Mouse (Mus musculus) small intestine, adult 2 months (tissue): ENCODE results near the gene Lenep. TPM values are rescaled to one million over a fixed set of nuclear protein-coding genes. Genes with fewer than 3 reads are reported as not detected.

Experiments
- H3K27ac ChIP-seq: fragments of 200-500 bp; 2 replicates; pipeline ENCODE4 v1.5.1; 2012; ENCODE audit warnings: low read depth, low read length, control low read depth, inconsistent platforms; ENCODE audit not compliant: insufficient read depth
- H3K27me3 ChIP-seq: fragments of 200-500 bp; 2 replicates; pipeline ENCODE4 v1.6.1; 2012; ENCODE audit warnings: mild to moderate bottlenecking, moderate library complexity, low read length, inconsistent platforms; ENCODE audit not compliant: control insufficient read depth, insufficient read depth
- H3K36me3 ChIP-seq: fragments of 200-500 bp; 2 replicates; pipeline ENCODE4 v1.6.1; 2012; ENCODE audit warnings: mild to moderate bottlenecking, low read length, control low read depth, inconsistent platforms; ENCODE audit not compliant: control insufficient read depth, insufficient read depth
- H3K4me1 ChIP-seq: fragments of 200-500 bp; 2 replicates; pipeline ENCODE4 v1.6.1; 2012; ENCODE audit warnings: low read length, inconsistent platforms, mixed read lengths; ENCODE audit not compliant: control insufficient read depth, insufficient read depth, insufficient read length
- H3K4me3 ChIP-seq: fragments of 200-500 bp; 2 replicates; pipeline ENCODE4 v1.5.1; 2012; ENCODE audit warnings: low read depth, mild to moderate bottlenecking, control low read depth, inconsistent platforms, low read length, moderate library complexity
- CTCF ChIP-seq: fragments of 200-500 bp; IDR thresholded peaks from 2 replicates; pipeline ENCODE4 v1.5.1; 2012; ENCODE audit warnings: low read depth, mild to moderate bottlenecking, control low read depth, inconsistent platforms, low read length, moderate library complexity, mixed read lengths; ENCODE audit not compliant: insufficient replicate concordance, insufficient read length; ENCODE audit errors: extremely low read depth
- POLR2A ChIP-seq: fragments of 200-500 bp; IDR thresholded peaks from 2 replicates; pipeline ENCODE4 v1.6.1; 2012; ENCODE audit warnings: low read depth, mild to moderate bottlenecking, control low read depth, inconsistent platforms, low read length, moderate library complexity
- WGBS: fragments of 180-500 bp; shearing (Covaris S2); methylation state at CpG from one replicate; pipeline ENCODE4 v1.1.7; 2018; 5-methylcytosine and 5-hydroxymethylcytosine counted together
- polyA plus RNA-seq: library from polyadenylated mRNA; depleted of rRNA; stranded (reverse); fragments of >200 nt; gene quantifications from 2 replicates; pipeline ENCODE4 v1.2.3, GENCODE M21; 2012

The Lenep gene
- polyA plus RNA-seq, 1 experiment, result not detected

DNA sequence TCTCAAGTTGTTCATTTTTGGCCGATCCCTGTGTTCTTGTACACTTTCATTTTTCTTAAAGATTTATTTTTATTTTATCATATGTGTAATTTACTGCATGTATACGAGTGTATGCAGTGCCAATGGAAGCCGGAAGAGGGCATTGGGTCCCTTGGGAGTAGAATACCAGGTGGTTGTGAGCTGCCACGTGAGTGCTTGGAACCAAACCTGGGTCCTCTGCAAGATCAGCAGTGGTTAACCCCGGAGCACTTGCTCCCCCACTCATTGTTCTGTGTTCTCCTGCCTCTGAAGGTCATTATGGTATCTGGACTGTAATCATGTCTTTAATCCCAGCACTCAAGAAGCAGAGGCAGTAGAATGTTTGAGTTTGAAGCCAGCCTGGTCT is 22.5 kb upstream of the Lenep start:
- Histone ChIP-seq H3K4me1 (peaks cover 7% of the 10 kb centered on the region), H3K27ac (no peak overlapping the region), H3K27me3 (no peaks in the 10 kb centered on the region), H3K4me3 (no peak overlapping the region), H3K36me3 (peaks cover 33% of the 10 kb centered on the region)
- 69% methylated on average over 5 of the region's 5 CpGs for whole genome bisulfite sequencing
- TF ChIP-seq POLR2A, result no peak
- no peak for TF ChIP-seq CTCF

DNA sequence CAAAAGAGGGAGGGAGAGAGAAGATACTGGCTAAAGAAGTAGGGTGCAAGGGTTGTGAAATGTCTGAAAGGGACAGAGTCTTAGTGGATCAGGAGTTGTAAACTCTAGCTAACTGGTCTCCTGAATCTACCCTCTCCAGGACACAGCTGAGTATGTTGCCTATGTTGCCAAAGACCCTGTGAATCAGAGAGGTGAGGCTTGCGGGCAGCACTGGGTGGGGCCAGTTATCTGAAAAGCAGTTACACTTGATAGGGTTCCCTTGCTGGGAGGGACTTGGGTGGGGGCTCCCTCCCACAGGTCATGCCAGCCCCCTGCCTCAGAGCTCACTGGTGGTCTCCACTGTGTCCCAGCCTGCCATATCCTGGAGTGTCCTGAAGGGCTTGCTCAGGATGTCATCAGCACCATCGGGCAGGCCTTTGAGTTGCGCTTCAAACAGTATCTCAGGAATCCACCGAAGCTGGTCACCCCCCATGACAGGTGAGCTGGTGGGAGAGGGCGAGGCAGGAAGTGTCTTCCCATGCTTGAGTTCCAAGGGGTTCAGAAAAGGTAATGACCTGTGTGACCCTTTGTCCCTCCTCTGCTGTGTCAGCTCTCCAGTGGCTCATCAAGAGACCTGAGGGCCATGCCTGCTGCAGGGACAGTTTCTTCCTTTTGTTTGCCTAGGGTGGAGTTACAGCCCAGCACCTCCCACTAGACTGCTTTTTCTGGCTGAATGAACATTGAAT is 22.0 kb upstream of the Lenep start:
- WGBS, result 69% methylated on average over 5 of the region's 5 CpGs
- Histone ChIP-seq H3K36me3 (peaks cover 33% of the 10 kb centered on the region), H3K27me3 (no peaks in the 10 kb centered on the region), H3K27ac (0 out of 2 replicates have a peak overlapping the region, but pooled peaks have one; percentile 17), H3K4me1 (peaks cover 7% of the 10 kb centered on the region), H3K4me3 (no peak overlapping the region)
- TF ChIP-seq POLR2A (no peak), CTCF (no peak)

DNA sequence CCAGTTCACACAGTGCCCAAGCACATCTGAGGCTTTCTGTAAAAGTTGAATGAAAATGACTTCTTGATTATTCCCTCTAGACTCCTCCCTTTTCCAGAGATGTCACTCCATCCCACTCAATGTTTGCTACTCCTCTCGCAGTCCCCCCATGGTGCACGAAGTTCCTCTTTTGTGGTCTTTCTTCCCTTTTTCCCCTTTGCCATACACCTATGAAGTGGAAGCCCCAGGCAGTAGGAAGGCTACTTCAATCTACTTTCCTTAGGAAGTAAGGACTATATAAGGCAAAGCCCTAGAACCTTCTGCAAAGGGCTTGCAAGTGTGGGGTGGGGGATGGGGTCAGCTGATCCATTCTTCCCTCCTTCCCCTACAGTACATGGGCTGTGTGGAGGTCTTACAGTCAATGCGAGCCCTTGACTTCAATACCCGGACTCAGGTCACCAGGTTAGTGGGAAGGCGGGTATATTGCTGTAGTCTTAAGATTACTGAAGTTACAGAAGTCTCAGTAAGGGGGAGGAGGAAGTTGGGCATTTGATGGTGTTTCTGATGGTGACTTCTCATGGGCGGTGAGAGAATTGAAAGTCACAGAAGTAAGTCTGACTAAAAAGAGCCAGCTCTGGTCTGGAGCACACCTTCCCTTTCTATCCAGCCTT is 20.1 kb upstream of the Lenep start:
- WGBS, result 73% methylated on average over 6 of the region's 6 CpGs
- Histone ChIP-seq H3K4me3 (no peak overlapping the region), H3K4me1 (peaks cover 7% of the 10 kb centered on the region), H3K27me3 (no peaks in the 10 kb centered on the region), H3K36me3 (peaks cover 33% of the 10 kb centered on the region), H3K27ac (no peak overlapping the region)
- TF ChIP-seq POLR2A (no peak), CTCF (no peak)

DNA sequence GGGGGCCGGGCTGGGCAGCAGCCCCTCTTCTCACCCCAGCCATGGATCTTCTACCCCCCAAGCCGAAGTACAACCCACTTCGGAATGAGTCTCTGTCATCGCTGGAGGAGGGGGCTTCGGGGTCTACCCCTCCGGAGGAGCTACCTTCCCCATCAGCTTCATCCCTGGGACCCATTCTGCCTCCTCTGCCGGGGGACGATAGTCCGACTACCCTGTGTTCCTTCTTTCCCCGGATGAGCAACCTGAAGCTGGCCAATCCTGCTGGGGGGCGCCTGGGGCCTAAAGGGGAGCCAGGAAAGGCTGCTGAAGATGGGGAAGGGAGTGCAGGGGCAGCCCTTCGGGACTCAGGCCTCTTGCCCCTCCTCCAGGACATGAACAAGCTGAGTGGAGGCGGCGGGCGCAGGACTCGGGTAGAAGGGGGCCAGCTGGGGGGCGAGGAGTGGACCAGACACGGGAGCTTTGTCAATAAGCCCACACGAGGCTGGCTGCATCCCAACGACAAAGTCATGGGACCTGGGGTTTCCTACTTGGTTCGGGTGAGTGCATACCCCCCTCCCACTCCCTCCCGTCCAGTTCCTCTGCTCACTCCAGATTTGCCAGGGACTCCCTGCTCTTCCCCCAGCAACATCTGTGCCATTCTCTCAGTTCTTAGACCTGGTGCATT is 19.3 kb upstream of the Lenep start:
- no peaks in the 10 kb centered on the region for H3K27me3 ChIP-seq
- peaks cover 7% of the 10 kb centered on the region for H3K4me1 ChIP-seq
- H3K36me3 ChIP-seq, result peaks cover 27% of the 10 kb centered on the region
- 54% methylated on average over 22 of the region's 22 CpGs for WGBS
- H3K4me3 ChIP-seq, result peak overlapping the region; percentile 52
- no peak overlapping the region for H3K27ac ChIP-seq
- TF ChIP-seq CTCF (no peak), POLR2A (no peak)

DNA sequence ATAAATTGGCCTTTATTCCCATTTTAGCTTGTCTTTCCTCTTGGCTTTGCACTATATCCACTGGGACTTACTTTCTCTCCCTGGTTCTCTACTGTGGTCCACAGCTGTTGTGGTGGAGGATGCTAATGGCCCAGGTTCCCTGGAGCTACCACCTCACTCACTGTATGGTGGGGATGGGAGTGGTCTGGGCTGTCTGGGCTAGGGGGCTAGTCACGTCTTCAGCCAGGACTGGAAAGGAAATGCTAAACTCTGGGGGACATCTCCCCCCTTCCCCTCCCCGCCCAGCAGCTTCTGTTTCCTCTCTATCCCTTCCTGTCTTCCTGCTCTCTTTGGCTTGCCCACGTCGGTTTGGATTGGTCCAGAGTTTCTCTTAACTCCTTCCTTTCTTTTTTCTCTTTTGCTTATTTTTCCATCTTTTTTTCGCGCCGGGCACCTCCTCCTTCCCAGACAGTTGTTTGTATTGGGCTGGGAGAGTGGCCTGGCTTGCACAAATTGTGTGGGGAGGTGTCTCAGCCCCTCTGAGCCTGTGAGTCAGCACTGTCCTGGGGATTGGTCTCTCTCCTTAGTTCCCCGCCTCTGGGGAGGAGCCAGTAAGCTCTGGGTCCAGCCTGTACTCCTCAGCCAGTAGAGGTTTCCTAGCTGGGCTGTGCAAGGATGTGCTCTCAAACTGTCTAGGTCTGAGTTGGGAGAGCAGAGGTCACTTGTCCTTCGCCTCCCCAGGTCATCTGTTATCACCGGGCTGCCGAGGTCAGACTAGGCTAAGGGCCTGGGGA is 18.6 kb upstream of the Lenep start:
- Histone ChIP-seq H3K27ac (peak overlapping the region; percentile 64), H3K4me1 (peaks cover 7% of the 10 kb centered on the region), H3K4me3 (peak overlapping the region; percentile 52), H3K27me3 (no peaks in the 10 kb centered on the region), H3K36me3 (peaks cover 23% of the 10 kb centered on the region)
- TF ChIP-seq POLR2A (peak; percentile 45; the same call in 1 of the 2 replicates), CTCF (no peak)
- WGBS, result 30% methylated on average over 11 of the region's 11 CpGs

DNA sequence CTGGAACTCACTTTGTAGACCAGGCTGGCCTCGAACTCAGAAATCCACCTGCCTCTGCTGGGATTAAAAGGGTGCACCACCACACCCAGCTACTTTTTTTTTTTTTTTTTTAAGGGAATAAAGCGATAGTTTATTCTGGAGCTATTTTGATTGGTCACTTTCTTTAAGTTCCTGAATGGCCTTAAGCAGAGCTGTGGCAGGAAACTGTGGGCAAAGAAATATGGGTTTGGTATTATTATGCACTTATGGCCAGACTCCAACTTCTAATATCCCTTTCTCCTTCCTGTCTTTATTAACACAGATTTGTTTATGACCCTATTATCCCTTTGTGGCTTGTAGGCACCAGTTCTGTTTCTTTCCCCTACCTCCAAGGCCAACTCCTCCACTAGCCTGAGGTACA is 17.8 kb upstream of the Lenep start:
- no peak overlapping the region for H3K4me3 ChIP-seq
- peaks cover 20% of the 10 kb centered on the region for H3K36me3 ChIP-seq
- H3K27ac ChIP-seq, result peak overlapping the region; percentile 64
- H3K27me3 ChIP-seq, result no peaks in the 10 kb centered on the region
- H3K4me1 ChIP-seq, result peaks cover 7% of the 10 kb centered on the region
- TF ChIP-seq CTCF (no peak), POLR2A (no peak)
- 25% methylated on average over 2 of the region's 2 CpGs for WGBS

DNA sequence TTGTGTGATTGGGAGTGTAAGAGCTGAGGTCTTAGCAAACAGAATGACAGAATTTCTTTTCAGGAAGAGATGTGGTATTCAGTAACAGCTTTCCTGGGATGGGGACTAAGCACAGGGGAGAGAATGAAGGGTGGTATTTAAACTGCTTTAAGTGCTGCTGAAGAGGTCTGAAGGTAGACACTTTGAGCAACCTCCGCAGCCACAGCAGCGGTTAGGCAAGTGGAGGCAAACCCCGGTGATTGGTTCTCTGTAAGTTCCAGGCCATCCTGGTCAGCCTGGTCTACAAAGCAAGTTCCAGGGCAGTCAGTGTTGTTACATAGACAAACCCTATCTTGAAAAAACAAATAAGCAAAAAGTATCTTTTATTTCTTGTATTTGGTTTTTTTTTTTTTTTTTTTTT is 17.4 kb upstream of the Lenep start:
- Histone ChIP-seq H3K4me1 (peaks cover 7% of the 10 kb centered on the region), H3K27me3 (no peaks in the 10 kb centered on the region), H3K36me3 (peaks cover 17% of the 10 kb centered on the region), H3K4me3 (peak overlapping the region; percentile 72), H3K27ac (peak overlapping the region; percentile 90)
- WGBS, result 28% methylated on average over 3 of the region's 3 CpGs
- TF ChIP-seq CTCF, result no peak
- no peak for TF ChIP-seq POLR2A
